Mouse (Mus musculus) layer of hippocampus, postnatal 25 days (tissue): ENCODE measurements around the gene Luzp2. TPM values are rescaled to one million over a fixed set of nuclear protein-coding genes. Genes with fewer than 3 reads are reported as not detected.
"Not testable (repeated sequence)": the region's sequence is repeated elsewhere in the genome, so short reads cannot be mapped to it uniquely, and the experiment has no call there.

Source experiments
- DNase-seq, 2 experiments: peaks; one replicate each; pipeline ENCODE4 v3.0.0; 2022; ENCODE audit warnings: mixed read lengths in 2 of 2, low spot score in 1 of 2; ENCODE audit errors: extremely low spot score in 1 of 2
- total RNA-seq, 2 experiments: library from RNA; stranded (reverse); gene quantifications; 2 replicates each; pipeline ENCODE4 v1.2.3; 2021

Luzp2 gene
- total RNA-seq, 2 experiments from 2014 or later: 57.5 to 65.6 TPM

GRCm38 (mm10) chr7:54980585-54980984, 145.3 kb downstream of the Luzp2 start:
- no peak for DNase-seq

GRCm38 (mm10) chr7:55000397-55000796, 165.1 kb downstream of the Luzp2 start:
- DNase-seq: no peak

DNA sequence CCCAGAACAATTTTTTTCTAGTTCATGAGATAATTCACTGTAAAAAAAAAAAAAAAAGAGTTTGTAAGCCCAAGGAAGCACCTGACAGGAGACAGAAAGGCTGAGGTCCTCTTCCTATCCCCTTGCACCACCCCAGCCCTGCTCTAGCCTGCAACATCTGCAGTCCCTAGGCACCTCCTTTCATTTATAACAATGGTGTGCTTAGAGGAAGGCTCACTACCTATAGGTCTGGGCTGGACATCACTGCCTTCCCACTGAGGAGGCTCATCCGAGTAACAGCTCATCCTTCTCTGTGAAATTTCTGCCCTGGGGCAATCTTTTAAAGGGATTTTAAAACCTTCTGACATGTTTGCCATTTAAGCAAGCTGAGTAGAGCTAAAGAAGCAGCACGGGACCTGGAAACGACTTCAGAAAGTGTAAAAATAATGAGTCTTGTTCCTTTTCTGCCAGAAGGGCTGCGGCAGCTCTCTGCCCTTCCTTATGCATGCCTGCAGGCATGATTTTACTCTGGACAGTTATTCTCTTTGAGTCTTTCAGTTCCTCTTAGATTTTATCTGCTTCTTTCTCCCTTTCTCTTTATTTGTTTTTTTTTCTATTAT, 174.0 kb downstream of the Luzp2 start:
- DNase-seq: no peak

GRCm38 (mm10) chr7:55133850-55134249, 298.6 kb downstream of the Luzp2 start:
- DNase-seq: not testable (repeated sequence)

DNA sequence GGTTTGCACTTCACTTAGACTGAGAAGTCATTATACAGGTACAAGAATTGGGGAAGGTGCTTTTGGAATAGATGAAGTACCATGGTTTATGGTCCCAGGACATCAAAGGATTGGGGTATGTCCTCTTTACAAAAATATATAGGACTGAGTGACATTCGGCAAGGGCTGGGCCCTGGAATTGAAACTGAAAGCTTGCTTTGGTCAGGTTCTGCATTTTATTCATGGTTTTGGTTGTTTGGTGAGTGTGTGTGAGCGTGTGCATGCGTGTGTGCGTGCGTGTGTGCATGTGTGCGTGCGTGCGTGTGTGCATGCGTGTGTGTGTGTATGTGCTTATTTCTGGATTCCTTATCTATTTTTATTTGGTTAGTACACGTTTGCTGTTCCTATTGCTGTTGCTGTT, 353.6 kb downstream of the Luzp2 start:
- no peak for DNase-seq

- peak; percentile 17 to 19 for DNase-seq
Observed at GRCm38 (mm10) chr7:55189496-55189895, 354.2 kb downstream of the Luzp2 start.

GRCm38 (mm10) chr7:55190655-55191054, 355.4 kb downstream of the Luzp2 start:
- DNase-seq: no peak

- DNase-seq: no peak
Observed at GRCm38 (mm10) chr7:55198806-55199205, 363.5 kb downstream of the Luzp2 start.

DNA sequence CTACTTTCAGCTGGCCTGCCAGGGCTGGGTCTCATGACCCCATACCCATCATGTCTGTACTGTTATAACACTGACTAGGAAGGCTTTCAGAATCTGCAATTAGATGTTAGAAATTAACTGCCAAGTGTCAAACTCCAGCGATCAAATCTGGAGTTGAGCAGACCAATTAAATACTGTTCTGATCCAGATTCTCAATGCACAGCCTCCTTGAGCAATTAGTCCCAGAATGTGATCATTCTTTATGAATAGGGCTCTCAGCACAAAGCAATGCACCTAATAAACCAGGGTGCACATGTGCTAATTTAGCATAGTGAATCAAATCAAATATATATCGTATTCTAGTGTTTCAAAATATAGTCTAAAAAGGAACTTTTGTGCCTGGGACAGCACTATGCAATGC, 387.7 kb downstream of the Luzp2 start:
- DNase-seq: no peak

- no peak for DNase-seq
Observed at GRCm38 (mm10) chr7:55229407-55229806, 394.1 kb downstream of the Luzp2 start.
